Mouse (Mus musculus) gastrocnemius, adult 2 months (tissue): ENCODE data around the gene Spata5. TPM values are rescaled to one million over a fixed set of nuclear protein-coding genes. Genes with fewer than 3 reads are reported as not detected.
"Not testable (repeated sequence)": the region's sequence is repeated elsewhere in the genome, so short reads cannot be mapped to it uniquely, and the experiment has no call there.

Experiments
- DNase-seq: peaks from one replicate; pipeline ENCODE4 v3.0.0; 2022
- H3K27ac ChIP-seq: fragments of 200-600 bp; 2 replicates; pipeline ENCODE4 v1.8.1; 2022; ENCODE audit warnings: mild to moderate bottlenecking
- H3K4me3 ChIP-seq: fragments of 200-600 bp; 2 replicates; pipeline ENCODE4 v1.8.1; 2022; ENCODE audit warnings: mild to moderate bottlenecking, moderate library complexity
- CTCF ChIP-seq: fragments of 200-600 bp; IDR thresholded peaks from 2 replicates; pipeline ENCODE4 v1.8.1; 2022; ENCODE audit warnings: antibody characterized with exemption, mild to moderate bottlenecking, moderate library complexity
- intact Hi-C: fragments of 180-260 bp; cut with DNase I; formaldehyde crosslinking; loops from one replicate; pipeline ENCODE4 v1.15.1; 2025
- total RNA-seq, 2 experiments: library from RNA; stranded (reverse); gene quantifications; 2 replicates each; pipeline ENCODE4 v1.2.3; 2021

Gene Spata5
- total RNA-seq, 2 experiments from 2014 or later, result 10.3 to 10.8 TPM

GRCm38 (mm10) chr3:37569661-37570566 is 150.2 kb downstream of the Spata5 start:
- Histone ChIP-seq H3K27ac (no peak overlapping the region), H3K4me3 (no peak overlapping the region)
- DNase-seq, result no peak
- intact Hi-C loops, result no loop called here
- TF ChIP-seq CTCF, result no peak

DNA sequence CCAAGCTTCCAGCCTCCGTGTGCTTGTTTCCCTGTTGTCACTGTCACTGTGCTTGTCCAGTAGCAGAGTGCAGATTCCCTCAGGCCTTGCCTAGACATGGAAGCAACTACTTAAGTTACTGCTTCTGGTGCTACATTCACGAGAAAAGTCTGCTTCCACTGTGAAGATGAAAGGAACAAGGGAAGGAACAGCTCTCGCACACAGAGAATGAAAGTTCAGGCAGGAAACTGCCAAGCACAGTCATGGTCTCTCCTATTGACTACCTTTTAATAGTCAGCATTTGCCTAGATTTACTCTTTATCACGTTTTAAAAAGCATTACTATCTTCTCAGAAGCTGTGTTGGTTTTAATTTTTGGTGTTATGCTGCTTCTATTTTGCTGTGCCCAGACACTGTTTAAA is 151.9 kb downstream of the Spata5 start:
- H3K27ac ChIP-seq, result no peak overlapping the region
- intact Hi-C loops, result no loop called here
- H3K4me3 ChIP-seq, result no peak overlapping the region
- no peak for DNase-seq
- TF ChIP-seq CTCF, result no peak

DNA sequence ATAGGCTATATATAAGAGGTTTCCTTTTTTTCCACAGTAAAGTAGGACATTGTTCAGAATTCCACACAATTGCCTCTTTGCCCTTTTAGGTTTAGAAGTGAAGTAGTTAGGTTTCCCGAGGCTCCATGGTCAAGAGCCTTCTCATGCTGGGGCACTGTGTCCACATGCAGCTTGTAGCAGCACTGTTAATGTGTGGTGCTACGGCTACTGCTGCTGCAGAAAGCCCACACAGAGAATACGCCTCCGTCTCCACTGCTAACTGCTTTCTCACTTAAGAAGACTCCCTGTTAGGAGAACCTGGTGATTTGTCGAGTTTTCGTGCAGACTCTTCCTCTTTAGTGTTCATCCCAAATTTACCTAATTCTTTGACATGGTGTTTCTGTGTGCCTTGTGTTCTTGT is 152.4 kb downstream of the Spata5 start:
- H3K4me3 ChIP-seq, result no peak overlapping the region
- intact Hi-C loops, result no loop called here
- no peak for DNase-seq
- no peak for TF ChIP-seq CTCF
- no peak overlapping the region for H3K27ac ChIP-seq

DNA sequence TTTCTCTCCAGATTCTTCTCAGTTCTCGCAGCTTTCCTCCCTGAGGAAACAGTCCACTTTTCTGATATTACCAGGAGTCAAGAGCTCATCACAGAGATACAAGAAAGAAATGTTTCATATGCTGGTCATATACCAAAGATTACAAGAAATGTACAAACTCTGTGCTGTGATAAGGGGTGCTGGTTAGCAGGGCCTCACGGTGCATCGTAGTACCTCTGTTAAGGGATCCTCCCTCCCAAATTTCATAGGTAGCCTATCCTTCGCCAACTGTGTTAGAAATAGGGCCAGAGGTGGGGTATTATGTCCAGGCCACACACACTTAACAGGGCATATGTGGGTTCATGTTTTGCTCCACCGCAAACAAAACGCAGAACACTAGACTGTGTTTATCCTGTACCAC is 157.1 kb downstream of the Spata5 start:
- intact Hi-C loops, result no loop called here
- no peak overlapping the region for H3K4me3 ChIP-seq
- no peak for TF ChIP-seq CTCF
- H3K27ac ChIP-seq, result no peak overlapping the region
- DNase-seq, result no peak

DNA sequence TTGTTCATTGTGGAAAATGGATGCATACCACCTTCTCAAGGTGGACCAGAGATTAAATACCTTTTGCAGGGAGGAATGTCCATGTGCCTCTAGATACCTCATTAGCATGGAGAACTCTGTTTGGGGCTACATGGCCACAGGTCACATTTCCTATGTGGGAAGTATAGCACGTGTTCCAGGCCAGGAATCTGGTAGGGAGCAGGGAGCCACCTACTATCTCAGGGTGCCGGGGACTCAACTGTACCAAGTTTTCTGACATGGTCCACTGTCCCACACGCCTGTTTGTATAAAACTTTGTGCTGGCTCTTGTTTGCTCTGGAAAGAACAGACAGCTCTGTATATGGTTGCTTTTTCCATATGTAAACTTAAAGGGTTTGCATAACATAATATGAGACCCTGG is 158.0 kb downstream of the Spata5 start:
- TF ChIP-seq CTCF, result no peak
- intact Hi-C loops, result no loop called here
- DNase-seq, result no peak
- Histone ChIP-seq H3K27ac (no peak overlapping the region), H3K4me3 (no peak overlapping the region)

- H3K27ac ChIP-seq, result no peak overlapping the region
- H3K4me3 ChIP-seq, result no peak overlapping the region
- TF ChIP-seq CTCF, result no peak
- no peak for DNase-seq
- intact Hi-C loops, result loop anchor here (10.0 kb wide), 1 partner anchor 110 kb away; no protein-coding TSS in a partner anchor
These were observed 164.9 kb downstream of the Spata5 start for GRCm38 (mm10) chr3:37584576-37584975.

GRCm38 (mm10) chr3:37585967-37586730 is 166.5 kb downstream of the Spata5 start:
- H3K27ac ChIP-seq, result peak overlapping the region; percentile 86
- DNase-seq, result peak; percentile 31
- intact Hi-C loops, result loop anchor here (10.0 kb wide), 1 partner anchor 111 kb away; no protein-coding TSS in a partner anchor

GRCm38 (mm10) chr3:37586731-37587578 is 167.3 kb downstream of the Spata5 start:
- Histone ChIP-seq H3K4me3 (peak overlapping the region; percentile 63), H3K27ac (peak overlapping the region; percentile 86)
- no peak for TF ChIP-seq CTCF
- no peak for DNase-seq
- intact Hi-C loops, result loop anchor here (10.0 kb wide), 1 partner anchor 112 kb away; no protein-coding TSS in a partner anchor

More at GRCm38 (mm10) chr3:37585967-37586730, 166.5 kb downstream of the Spata5 start:
- H3K4me3 ChIP-seq, result peak overlapping the region; percentile 63
- peak; percentile 34; the same call in 1 of the 2 replicates for TF ChIP-seq CTCF

DNA sequence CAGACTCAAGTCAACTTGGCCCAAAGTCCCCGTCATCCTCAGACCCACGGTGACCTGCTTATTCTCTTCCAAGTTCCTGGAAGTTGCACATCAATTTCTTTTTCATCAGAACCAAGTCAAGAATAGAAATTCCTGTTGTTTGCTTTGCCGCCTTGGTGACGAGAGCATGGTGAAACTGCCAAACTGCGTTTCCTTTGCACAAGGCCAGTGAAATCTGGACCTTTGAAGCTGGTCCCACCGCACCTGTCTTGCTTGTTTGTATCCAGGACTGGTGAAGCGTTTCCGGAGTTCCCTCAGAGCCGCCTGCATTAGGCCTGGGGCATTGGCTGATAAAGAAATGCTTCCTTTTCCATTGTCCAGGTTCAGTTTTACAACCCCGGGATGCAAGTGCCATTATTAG is 176.0 kb downstream of the Spata5 start:
- intact Hi-C loops, result no loop called here
- Histone ChIP-seq H3K4me3 (no peak overlapping the region), H3K27ac (peak overlapping the region; percentile 21; the same call in 1 of the 2 replicates)
- DNase-seq, result peak; percentile 39
- no peak for TF ChIP-seq CTCF

DNA sequence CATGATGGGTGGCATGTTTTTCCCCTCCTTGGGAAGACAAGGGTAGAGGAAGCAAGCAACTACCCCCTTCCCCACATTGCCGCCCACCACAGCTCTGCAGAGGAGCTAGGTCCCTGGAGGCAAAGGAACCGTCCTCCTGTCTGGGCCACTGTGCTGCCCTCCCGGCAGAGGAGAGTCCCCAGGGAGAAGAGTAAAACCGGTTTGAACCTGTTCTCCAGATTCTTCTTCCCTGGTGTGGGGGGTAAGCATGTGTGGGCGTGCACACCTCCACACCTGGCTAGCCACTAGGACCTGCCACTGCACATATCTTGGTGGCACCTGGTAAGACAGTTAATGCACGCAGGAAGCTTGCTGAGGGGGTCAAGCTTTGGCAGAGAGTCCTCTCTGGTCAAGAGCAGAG is 176.8 kb downstream of the Spata5 start:
- TF ChIP-seq CTCF, result no peak
- DNase-seq, result no peak
- peak overlapping the region; percentile 25 for H3K27ac ChIP-seq
- intact Hi-C loops, result no loop called here
- no peak overlapping the region for H3K4me3 ChIP-seq

GRCm38 (mm10) chr3:37597200-37597599 is 177.5 kb downstream of the Spata5 start:
- DNase-seq, result no peak
- Histone ChIP-seq H3K27ac (no peak overlapping the region), H3K4me3 (no peak overlapping the region)
- intact Hi-C loops, result no loop called here
- TF ChIP-seq CTCF, result no peak

- intact Hi-C loops, H3K27ac ChIP-seq, DNase-seq, H3K4me3 ChIP-seq: not testable (repeated sequence)
These were observed 179.9 kb downstream of the Spata5 start for GRCm38 (mm10) chr3:37599641-37600040.
